Mouse (Mus musculus): ENCODE results near the gene Ndufs7.

DNA sequence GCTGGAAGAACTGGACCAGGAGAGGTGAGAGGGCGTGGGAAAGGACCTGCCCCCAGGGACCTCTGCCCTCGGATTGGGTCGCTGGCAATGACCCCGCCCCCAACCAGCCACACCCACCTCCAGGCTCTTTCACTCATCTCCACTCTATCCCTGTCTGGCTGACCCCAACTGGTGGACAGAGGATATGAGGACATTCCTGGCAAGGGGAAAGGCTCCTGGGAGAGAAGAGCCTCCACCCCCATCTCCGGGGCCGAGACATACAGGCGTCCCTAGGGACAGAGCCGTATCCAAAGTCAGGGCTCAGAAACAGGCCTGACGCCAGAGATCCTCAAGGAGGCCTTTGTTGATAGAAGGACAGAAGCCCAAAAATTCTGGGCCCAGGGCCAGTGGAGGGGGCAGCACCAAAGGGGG is 53.6 kb downstream of the Ndufs7 start:
- TF ChIP-seq CTCF (IDR thresholded peaks at IDR 0.05; ENCODE audit: borderline replicate concordance, insufficient read depth, low read length), result no peak
- TF ChIP-seq POLR2A (IDR thresholded peaks at IDR 0.05; ENCODE audit: low read depth, low read length), result no peak

Data from embryonic fibroblast, embryonic 13.5 days (primary cell).